Comparison of ENCODE assay signal across 17 mouse cellular contexts in genomic region chr5:93051041-93051440, GRCm38 (mm10). TPM values are rescaled to one million over a fixed set of nuclear protein-coding genes. Genes with fewer than 3 reads are reported as not detected.
DNase-seq lines count a peak whose midpoint lies in the region; ATAC-seq and TF ChIP-seq lines count a peak whose summit lies in the region.
"Had no signal": no experiment of that assay in that cellular context is flagged by ENCODE, and none has a peak within 500 bp of the region (broad histone marks: within the 10 kb centered on the region; RNA-seq: fewer than 3 reads in every experiment).

No protein-coding gene starts in this region.

- TF ChIP-seq POLR2A in ES-Bruce4 (IDR thresholded peaks at IDR 0.05; ENCODE audit: insufficient read depth, low read length) = no peak
- no peak for TF ChIP-seq POLR2A in small intestine, adult 2 months (IDR thresholded peaks at IDR 0.05; ENCODE audit: low read depth, low read length)

- no peak overlapping the region for H3K4me2 ChIP-seq in liver, embryonic 14.5 days (ENCODE audit: low read depth)
- H3K4me2 ChIP-seq: heart, embryonic 11.5 days; limb, embryonic 15.5 days had no signal

- H3K27me3 ChIP-seq in liver, embryonic 14.5 days (ENCODE audit: control insufficient read depth, insufficient read depth, low read length) = peaks cover 9% of the 10 kb centered on the region
- H3K27me3 ChIP-seq in ES-Bruce4 (ENCODE audit: control insufficient read depth, insufficient read depth, low read length, poor library complexity, severe bottlenecking) = peaks cover 5% of the 10 kb centered on the region; the same call in 1 of the 2 replicates
- no peaks in the 10 kb centered on the region for H3K27me3 ChIP-seq in small intestine, adult 2 months (ENCODE audit: control insufficient read depth, insufficient read depth, low read length)

- no peaks in the 10 kb centered on the region for H3K4me1 ChIP-seq in liver, embryonic 14.5 days (replicated peaks; ENCODE audit: control insufficient read depth in 2 of 2, insufficient read depth in 2 of 2, low read length in 1 of 2)
- H3K4me1 ChIP-seq in ES-Bruce4 (ENCODE audit: control insufficient read depth, insufficient read depth, low read length) = no peaks in the 10 kb centered on the region
- H3K4me1 ChIP-seq in small intestine, adult 2 months (ENCODE audit: control insufficient read depth, insufficient read depth, insufficient read length, low read length) = no peaks in the 10 kb centered on the region
- H3K4me1 ChIP-seq: embryonic facial prominence, embryonic 10.5 days; limb, embryonic 15.5 days; midbrain, embryonic 10.5 days had no signal

- no peak overlapping the region for H3K27ac ChIP-seq in gastrocnemius, adult 2 months
- no peak overlapping the region for H3K27ac ChIP-seq in liver, embryonic 14.5 days
- no peak overlapping the region for H3K27ac ChIP-seq in ES-Bruce4 (ENCODE audit: insufficient read depth, low read length)
- H3K27ac ChIP-seq in small intestine, adult 2 months (ENCODE audit: insufficient read depth, low read depth, low read length) = no peak overlapping the region
- H3K27ac ChIP-seq: embryonic facial prominence, embryonic 10.5 days; limb, embryonic 15.5 days; midbrain, embryonic 10.5 days had no signal

- ATAC-seq in liver, embryonic 14.5 days (ENCODE audit: insufficient read depth) = no peak

- H3K36me3 ChIP-seq in liver, embryonic 14.5 days (replicated peaks; ENCODE audit: control insufficient read depth, insufficient read depth, low read depth) = no peaks in the 10 kb centered on the region
- H3K36me3 ChIP-seq in ES-Bruce4 (ENCODE audit: control insufficient read depth, insufficient read depth, low read length, poor library complexity, severe bottlenecking) = no peaks in the 10 kb centered on the region
- no peaks in the 10 kb centered on the region for H3K36me3 ChIP-seq in small intestine, adult 2 months (ENCODE audit: control insufficient read depth, insufficient read depth, low read length)
- H3K36me3 ChIP-seq: embryonic facial prominence, embryonic 10.5 days; limb, embryonic 15.5 days; midbrain, embryonic 10.5 days had no signal

- no peak overlapping the region for H3K4me3 ChIP-seq in gastrocnemius, adult 2 months
- H3K4me3 ChIP-seq in liver, embryonic 14.5 days (ENCODE audit: insufficient read depth in 1 of 2, low read depth in 2 of 2, low read length in 2 of 2) = no peak overlapping the region
- H3K4me3 ChIP-seq in ES-Bruce4 (ENCODE audit: low read depth, low read length) = no peak overlapping the region
- no peak overlapping the region for H3K4me3 ChIP-seq in small intestine, adult 2 months (ENCODE audit: low read depth, low read length)
- H3K4me3 ChIP-seq: embryonic facial prominence, embryonic 10.5 days; limb, embryonic 15.5 days; midbrain, embryonic 10.5 days had no signal

- DNase-seq in gastrocnemius, adult 2 months = no peak
- no peak for DNase-seq in gastrocnemius, postnatal 14 days
- no peak for DNase-seq in liver, embryonic 14.5 days (ENCODE audit: low read depth in 3 of 3, low spot score in 3 of 3)
- DNase-seq in liver = no peak
- no peak for DNase-seq in adrenal gland, postnatal 14 days
- DNase-seq: kidney, postnatal 10 days; right cerebral cortex, adult 18-20 months; thymus, postnatal 4 days had no signal

- peak; percentile 27; the same call in 1 of the 2 replicates for TF ChIP-seq CTCF in gastrocnemius, adult 2 months (IDR thresholded peaks at IDR 0.05)
- peak; percentile 32; the same call in 1 of the 2 replicates for TF ChIP-seq CTCF in liver, embryonic 14.5 days (IDR thresholded peaks at IDR 0.05; ENCODE audit: low read depth)
- TF ChIP-seq CTCF in ES-Bruce4 (IDR thresholded peaks at IDR 0.05; ENCODE audit: low read depth, low read length) = peak; percentile 72
- peak; percentile 26; the same call in 1 of the 2 replicates for TF ChIP-seq CTCF in small intestine, adult 2 months (IDR thresholded peaks at IDR 0.05; ENCODE audit: extremely low read depth, insufficient read length, insufficient replicate concordance, low read depth, low read length)

- WGBS in liver, embryonic 14.5 days (ENCODE audit: insufficient replicate concordance) = 30% methylated on average over 5 of the region's 5 CpGs
- WGBS in small intestine, adult 2 months = 65% methylated on average over 5 of the region's 5 CpGs

- H3K9me3 ChIP-seq in liver, embryonic 14.5 days (ENCODE audit: control insufficient read depth, low read length) = no peaks in the 10 kb centered on the region
- H3K9me3 ChIP-seq in ES-Bruce4 (replicated peaks; ENCODE audit: control insufficient read depth, insufficient read depth, low read length, poor library complexity, severe bottlenecking) = no peaks in the 10 kb centered on the region
- H3K9me3 ChIP-seq: embryonic facial prominence, embryonic 10.5 days; limb, embryonic 15.5 days; midbrain, embryonic 10.5 days had no signal

- no peak overlapping the region for H3K9ac ChIP-seq in liver, embryonic 14.5 days (replicated peaks)
- no peak overlapping the region for H3K9ac ChIP-seq in ES-Bruce4 (ENCODE audit: low read depth, poor library complexity, severe bottlenecking)
- H3K9ac ChIP-seq: limb, embryonic 15.5 days had no signal

- no peak for TF ChIP-seq EP300 in liver, embryonic 14.5 days (IDR thresholded peaks at IDR 0.05; ENCODE audit: low read depth)
- TF ChIP-seq EP300 in ES-Bruce4 (IDR thresholded peaks at IDR 0.05; ENCODE audit: insufficient read depth, low read depth, low read length) = no peak

- intact Hi-C loops in gastrocnemius, adult 2 months (cut with DNase I) = no loop called here
- intact Hi-C loops in gastrocnemius, postnatal 14 days (cut with DNase I; ENCODE audit: low total_unique reads) = no loop called here

RNA-seq across cellular contexts. Expression of gene Sowahb, which starts 6.2 kb away (rescaled TPM):
- total RNA-seq in gastrocnemius, adult 2 months (2021) = not detected
- not detected for total RNA-seq in gastrocnemius, postnatal 14 days (2021)
- polyA plus RNA-seq in liver, embryonic 14.5 days (2012; rRNA removed) = 0.50 and 0.64 TPM in 2 replicates
- polyA plus RNA-seq in liver, embryonic 14.5 days (2014; fragmentation: Nextera tagmentation; extraction: Ambion mirVana) = 0.83 and 0.85 TPM in 2 replicates
- polyA plus RNA-seq in ES-Bruce4 (2011; ENCODE audit: insufficient read depth, insufficient read length, low read depth, missing spikeins) = 5.3 and 6.5 TPM in 2 replicates
- polyA plus RNA-seq in small intestine, adult 2 months (2012; rRNA removed) = 15.4 and 33.6 TPM in 2 replicates
- 0.78 TPM in 1 of 2 replicates, not detected in the other for total RNA-seq in adrenal gland, postnatal 14 days (2021)
- total RNA-seq: heart, postnatal 25 days had no signal
- polyA plus RNA-seq: forebrain, embryonic 16.5 days; spleen, adult 2 months had no signal

RNA-seq across cellular contexts. Expression of gene Sept11, which starts 42.2 kb away (rescaled TPM):
- 10 to 100 TPM; 85.1 to 87.6 TPM for total RNA-seq in gastrocnemius, adult 2 months (2021)
- total RNA-seq in gastrocnemius, postnatal 14 days (2021) = 100 to 1,000 TPM; 101 to 111 TPM
- 11.1 and 13.8 TPM in 2 replicates for polyA plus RNA-seq in liver, embryonic 14.5 days (2012; rRNA removed)
- 18.6 and 21.4 TPM in 2 replicates for polyA plus RNA-seq in liver, embryonic 14.5 days (2014; fragmentation: Nextera tagmentation; extraction: Ambion mirVana)
- polyA plus RNA-seq in ES-Bruce4 (2011; ENCODE audit: insufficient read depth, insufficient read length, low read depth, missing spikeins) = 187 and 194 TPM in 2 replicates
- 7.0 and 12.9 TPM in 2 replicates for polyA plus RNA-seq in small intestine, adult 2 months (2012; rRNA removed)
- 56.7 and 59.4 TPM in 2 replicates for total RNA-seq in adrenal gland, postnatal 14 days (2021)
